Mouse (Mus musculus) lung, postnatal 0 days (tissue): ENCODE data around the gene Wbp2. TPM values are rescaled to one million over a fixed set of nuclear protein-coding genes. Genes with fewer than 3 reads are reported as not detected.

Experiments used
- ATAC-seq: fragments of 200-750 bp; cut with Nextera tagmentation; 2 replicates; pipeline ENCODE4 v1.8.0; 2017; ENCODE audit warnings: moderate library complexity
- DNase-seq: peaks from one replicate; pipeline ENCODE4 v3.0.0-alpha.2; 2016; ENCODE audit warnings: low spot score
- H3K27ac ChIP-seq: fragments of 300-500 bp; sonication (generic); 2 replicates; pipeline ENCODE4 v1.5.1; 2014; ENCODE audit warnings: antibody characterized with exemption, mild to moderate bottlenecking, low read length, mixed read lengths
- H3K27me3 ChIP-seq: fragments of 300-500 bp; sonication (generic); replicated peaks from 2 replicates; pipeline ENCODE4 v1.6.1; 2014; ENCODE audit warnings: low read length, mixed read lengths; ENCODE audit not compliant: insufficient read depth
- H3K36me3 ChIP-seq: fragments of 300-500 bp; sonication (generic); 2 replicates; pipeline ENCODE4 v1.6.1; 2014; ENCODE audit warnings: low read length, mixed read lengths; ENCODE audit not compliant: insufficient read depth
- H3K4me1 ChIP-seq: fragments of 300-500 bp; sonication (generic); 2 replicates; pipeline ENCODE4 v1.6.1; 2014; ENCODE audit warnings: antibody characterized with exemption, low read depth, low read length, mixed read lengths; ENCODE audit not compliant: insufficient read depth
- H3K4me2 ChIP-seq: fragments of 300-500 bp; sonication (generic); replicated peaks from 2 replicates; pipeline ENCODE4 v1.6.1; 2014; ENCODE audit warnings: low read depth, mild to moderate bottlenecking, low read length, moderate library complexity, mixed read lengths
- H3K4me3 ChIP-seq: fragments of 300-500 bp; sonication (generic); 2 replicates; pipeline ENCODE4 v1.5.1; 2014; ENCODE audit warnings: low read depth, low read length
- H3K9ac ChIP-seq: fragments of 300-500 bp; sonication (generic); replicated peaks from 2 replicates; pipeline ENCODE4 v1.6.1; 2014; ENCODE audit warnings: low read depth, mild to moderate bottlenecking
- H3K9me3 ChIP-seq: fragments of 300-500 bp; sonication (generic); 2 replicates; pipeline ENCODE4 v1.6.1; 2016; ENCODE audit warnings: low read length, mixed read lengths
- CTCF ChIP-seq: IDR thresholded peaks from 2 replicates; pipeline ENCODE4 v1.5.1; 2016; ENCODE audit warnings: antibody characterized with exemption, mild to moderate bottlenecking
- EP300 ChIP-seq: IDR thresholded peaks from 2 replicates; pipeline ENCODE4 v1.6.1; 2016; ENCODE audit warnings: antibody characterized with exemption, mild to moderate bottlenecking, control low read depth
- WGBS: fragments of 180-500 bp; shearing (Covaris S2); extraction: QIAGEN DNeasy Blood & Tissue Kit; methylation state at CpG from one replicate; pipeline ENCODE4 v1.1.7; 2014; 5-methylcytosine and 5-hydroxymethylcytosine counted together
- polyA plus RNA-seq: library from polyadenylated mRNA; unstranded; fragments of >200 nt; fragmentation: Nextera tagmentation; extraction: Ambion mirVana; gene quantifications from 2 replicates; pipeline ENCODE4 v1.2.1, GENCODE M21; 2015

Wbp2 gene
- polyA plus RNA-seq, 1 experiment from 2014 or later: 108 TPM

DNA sequence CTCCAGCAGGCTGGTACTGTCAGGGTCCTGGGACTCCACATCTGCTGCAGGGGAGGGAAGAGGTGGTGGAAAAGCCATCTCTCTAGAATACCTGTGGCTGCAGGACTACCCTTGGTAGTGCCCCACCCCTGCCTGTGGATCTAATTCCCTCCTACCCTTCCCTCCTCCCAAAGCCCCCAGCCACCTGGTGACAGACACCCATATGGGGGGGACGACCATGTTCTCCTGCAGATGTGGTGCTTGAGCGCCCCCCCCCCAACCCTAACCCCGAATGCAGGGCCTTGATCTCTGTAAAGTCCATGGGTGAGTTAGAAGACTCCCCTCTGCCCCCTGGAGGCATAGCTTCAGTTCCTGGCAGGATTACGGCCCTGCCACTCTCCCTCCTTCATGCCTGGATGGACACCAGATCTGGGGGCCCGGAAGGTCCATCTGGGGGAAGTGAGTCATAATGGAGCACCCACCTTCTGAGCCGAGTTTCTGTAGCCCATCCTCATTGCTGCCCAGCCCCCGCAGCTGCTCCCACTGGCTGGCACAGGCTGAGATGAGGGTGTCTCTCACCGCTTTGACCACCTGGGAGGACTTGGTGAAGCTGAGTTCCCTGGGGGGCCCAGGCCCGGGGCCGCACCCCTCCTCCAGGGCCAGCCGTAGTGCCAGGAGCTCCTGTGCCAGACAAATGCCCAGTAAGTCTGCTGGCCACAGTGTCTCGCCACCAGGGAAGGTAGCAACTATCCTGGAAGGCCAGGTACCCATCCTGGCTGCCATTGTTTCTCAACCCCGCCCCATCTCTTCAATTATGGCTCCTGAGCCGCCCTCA is 20.4 kb upstream of the Wbp2 start:
- H3K9me3 ChIP-seq: no peaks in the 10 kb centered on the region
- WGBS: 46% methylated on average over 13 of the region's 14 CpGs
- 0 out of 2 replicates have a peak, but pooled peaks cover 6% of the 10 kb centered on the region for H3K36me3 ChIP-seq
- DNase-seq: no peak
- H3K27ac ChIP-seq: no peak overlapping the region
- no peak overlapping the region for H3K9ac ChIP-seq
- peak overlapping the region; percentile 15; the same call in 1 of the 2 replicates for H3K4me3 ChIP-seq
- H3K4me1 ChIP-seq: peaks cover 24% of the 10 kb centered on the region
- 0 out of 2 replicates have a peak, but pooled peaks cover 10% of the 10 kb centered on the region for H3K27me3 ChIP-seq
- TF ChIP-seq EP300 (no peak), CTCF (peak; percentile 52)
- peak overlapping the region; percentile 65; the same call in 1 of the 2 replicates for H3K4me2 ChIP-seq
- no peak for ATAC-seq

DNA sequence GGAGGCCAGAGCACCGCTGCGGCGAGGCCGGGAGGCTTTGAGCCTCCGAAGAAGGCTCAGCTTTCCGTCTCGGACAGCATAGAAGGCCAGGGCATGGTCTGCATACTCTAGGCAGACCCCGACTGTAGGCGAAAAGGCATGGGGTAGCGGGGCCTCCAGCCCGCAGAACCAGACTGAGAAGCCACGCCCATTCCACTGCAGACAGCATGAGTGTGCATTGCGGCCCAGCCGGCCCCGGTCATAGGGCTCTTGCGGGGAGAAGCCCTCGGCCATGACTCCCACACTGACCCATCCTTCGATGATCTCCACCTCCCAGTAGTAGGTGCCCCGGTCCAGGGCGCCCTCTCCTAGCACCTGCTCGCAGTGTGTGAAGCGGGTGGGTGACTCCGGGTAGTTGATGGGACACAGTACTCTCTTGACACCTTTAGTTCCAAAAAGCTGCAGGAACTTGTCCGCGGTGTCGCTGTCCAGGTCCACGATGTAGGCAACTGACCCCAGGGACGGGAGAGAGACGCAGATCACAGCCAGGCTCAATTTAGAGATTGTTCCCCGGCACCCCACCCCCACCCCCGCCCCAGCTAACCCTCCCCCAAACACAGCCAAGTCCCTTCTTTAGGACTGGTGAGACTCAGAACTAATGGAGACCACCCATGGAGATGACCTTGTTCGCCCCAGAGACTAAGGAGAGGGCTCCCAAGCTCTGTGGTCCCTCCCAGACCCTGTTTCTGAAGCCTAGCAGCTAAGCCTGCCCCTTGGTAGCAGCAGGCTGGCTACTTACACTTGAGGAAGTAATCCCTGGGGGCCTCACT is 19.6 kb upstream of the Wbp2 start:
- Histone ChIP-seq H3K9me3 (no peaks in the 10 kb centered on the region), H3K36me3 (0 out of 2 replicates have a peak, but pooled peaks cover 6% of the 10 kb centered on the region), H3K4me2 (peak overlapping the region; percentile 15; the same call in 1 of the 2 replicates), H3K4me1 (peaks cover 29% of the 10 kb centered on the region), H3K9ac (no peak overlapping the region), H3K4me3 (no peak overlapping the region), H3K27ac (no peak overlapping the region), H3K27me3 (0 out of 2 replicates have a peak, but pooled peaks cover 10% of the 10 kb centered on the region)
- 51% methylated on average over 32 of the region's 32 CpGs for whole genome bisulfite sequencing
- ATAC-seq: no peak
- TF ChIP-seq EP300 (no peak), CTCF (no peak)
- no peak for DNase-seq

DNA sequence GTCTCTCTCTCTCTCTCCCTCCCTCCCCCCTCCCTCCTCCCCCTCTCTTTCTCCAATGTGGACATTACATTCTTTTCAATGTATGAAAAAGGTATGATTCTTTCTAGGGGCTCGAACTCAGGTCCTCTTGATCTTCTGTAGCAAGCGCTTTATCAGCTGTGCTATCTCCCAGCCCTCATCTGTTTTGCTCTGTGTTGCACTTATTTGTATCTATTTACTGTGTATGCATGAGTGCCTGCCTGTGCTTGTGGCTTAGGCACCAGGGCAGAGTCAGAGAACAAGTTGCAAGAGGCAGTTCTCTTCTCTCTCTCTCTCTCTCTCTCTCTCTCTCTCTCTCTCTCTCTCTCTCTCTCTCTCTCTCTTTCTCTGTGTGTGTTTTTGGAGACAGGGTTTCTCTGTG is 18.3 kb upstream of the Wbp2 start:
- 89% methylated on average over 2 of the region's 2 CpGs for WGBS
- H3K4me2 ChIP-seq: no peak overlapping the region
- H3K9me3 ChIP-seq: no peaks in the 10 kb centered on the region
- H3K27ac ChIP-seq: no peak overlapping the region
- no peak for DNase-seq
- H3K36me3 ChIP-seq: 0 out of 2 replicates have a peak, but pooled peaks cover 6% of the 10 kb centered on the region
- TF ChIP-seq EP300: no peak
- no peak for TF ChIP-seq CTCF
- no peak for ATAC-seq
- no peak overlapping the region for H3K9ac ChIP-seq
- H3K4me1 ChIP-seq: peaks cover 29% of the 10 kb centered on the region
- H3K27me3 ChIP-seq: 0 out of 2 replicates have a peak, but pooled peaks cover 10% of the 10 kb centered on the region
- no peak overlapping the region for H3K4me3 ChIP-seq

DNA sequence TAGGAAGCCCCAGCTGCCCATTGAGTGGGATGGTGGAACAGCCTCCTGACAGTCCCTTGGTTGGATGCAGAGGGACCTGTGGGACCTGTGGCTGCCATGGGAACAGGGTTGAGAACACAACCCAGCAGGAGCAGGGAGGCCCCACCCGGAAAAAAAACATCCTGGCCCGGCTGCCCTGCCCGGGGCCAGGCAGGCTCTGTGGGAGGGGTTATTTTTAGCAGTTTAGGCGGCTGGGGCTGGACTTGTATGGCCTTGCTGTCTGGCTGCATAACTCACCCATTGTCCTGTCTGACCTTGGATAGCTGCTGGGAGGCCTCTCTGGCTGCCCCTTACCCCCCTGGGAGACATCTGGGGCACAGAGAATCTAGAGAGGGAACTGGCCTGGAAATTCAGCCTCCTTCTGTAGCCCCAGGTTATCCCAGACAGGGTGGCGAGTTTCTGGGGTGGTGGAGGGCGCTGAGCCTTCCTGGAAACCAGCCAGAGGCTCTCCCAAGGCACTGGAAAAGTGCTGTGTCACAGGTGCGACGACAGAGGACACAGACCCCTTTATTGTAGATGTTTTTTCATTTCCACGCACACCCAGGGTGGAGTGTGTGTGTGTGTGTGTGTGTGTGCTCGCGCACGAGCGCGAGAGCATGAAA is 17.3 kb upstream of the Wbp2 start:
- Histone ChIP-seq H3K27ac (peak overlapping the region; percentile 4), H3K9me3 (no peaks in the 10 kb centered on the region), H3K4me2 (no peak overlapping the region), H3K9ac (no peak overlapping the region), H3K36me3 (0 out of 2 replicates have a peak, but pooled peaks cover 6% of the 10 kb centered on the region), H3K27me3 (0 out of 2 replicates have a peak, but pooled peaks cover 4% of the 10 kb centered on the region), H3K4me1 (peaks cover 29% of the 10 kb centered on the region), H3K4me3 (no peak overlapping the region)
- TF ChIP-seq EP300: peak; percentile 69; the same call in 1 of the 2 replicates
- TF ChIP-seq CTCF: no peak
- peak; percentile 82 for DNase-seq
- ATAC-seq: peak; percentile 74
- WGBS: 20% methylated on average over 14 of the region's 14 CpGs

DNA sequence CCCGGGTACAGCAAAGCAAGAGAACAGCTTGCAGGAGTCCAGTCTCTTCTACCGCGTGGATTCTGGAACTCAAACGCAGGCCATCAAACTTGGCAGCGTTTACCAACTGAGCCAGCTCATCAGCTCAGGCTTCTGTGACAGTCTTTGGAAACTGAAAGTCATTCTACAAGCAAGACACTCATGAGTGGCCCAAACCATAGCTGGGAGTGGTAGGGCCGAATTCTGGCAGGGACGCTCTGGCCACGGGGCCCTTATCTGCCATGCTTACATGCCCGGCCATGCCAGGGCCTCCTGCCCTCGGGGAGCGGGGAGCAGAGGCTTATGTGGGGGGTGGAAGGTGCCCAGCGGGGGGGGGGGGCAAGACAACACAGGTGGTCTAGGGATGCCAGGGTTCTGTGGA is 16.8 kb upstream of the Wbp2 start:
- ATAC-seq (no peak), DNase-seq (no peak)
- Histone ChIP-seq H3K27me3 (no peaks in the 10 kb centered on the region), H3K4me1 (peaks cover 29% of the 10 kb centered on the region), H3K36me3 (0 out of 2 replicates have a peak, but pooled peaks cover 6% of the 10 kb centered on the region), H3K4me3 (no peak overlapping the region), H3K9ac (no peak overlapping the region), H3K4me2 (no peak overlapping the region), H3K27ac (no peak overlapping the region; the same call in 1 of the 2 replicates), H3K9me3 (no peaks in the 10 kb centered on the region)
- 40% methylated on average over 12 of the region's 12 CpGs for WGBS
- TF ChIP-seq EP300 (no peak), CTCF (no peak)
